Mouse (Mus musculus): ENCODE results near the gene Mydgf. TPM values are rescaled to one million over a fixed set of nuclear protein-coding genes. Genes with fewer than 3 reads are reported as not detected.
A peak's percentile ranks its signal among the peaks of the same experiment; 100 is the strongest.

Mydgf gene
- total and polyA plus RNA-seq, 2 experiments from 2014 or later, result 58.1 to 86.9 TPM

GRCm38 (mm10) chr17:56163523-56164102 lies 20.1 kb downstream of the Mydgf start:
- H3K36me3 ChIP-seq (ENCODE audit: insufficient read depth, low read length), result no peaks in the 10 kb centered on the region
- 80% methylated on average over 6 of the region's 6 CpGs for WGBS
- no peak overlapping the region for H3K4me3 ChIP-seq (ENCODE audit: low read length)
- H3K9me3 ChIP-seq (ENCODE audit: low read length), result no peaks in the 10 kb centered on the region
- H3K27me3 ChIP-seq (ENCODE audit: insufficient read depth, low read length), result no peaks in the 10 kb centered on the region
- no peak overlapping the region for H3K9ac ChIP-seq (replicated peaks; ENCODE audit: low read length)
- ATAC-seq (no peak), DNase-seq (ENCODE audit: low spot score) (no peak)
- no peak overlapping the region for H3K27ac ChIP-seq
- no peak for TF ChIP-seq CTCF (IDR thresholded peaks at IDR 0.05; ENCODE audit: low read depth)
- no peak overlapping the region; the same call in 1 of the 2 replicates for H3K4me2 ChIP-seq (ENCODE audit: low read depth, low read length)
- peaks cover 12% of the 10 kb centered on the region for H3K4me1 ChIP-seq (ENCODE audit: insufficient read depth, low read length)

- TF ChIP-seq CTCF (IDR thresholded peaks at IDR 0.05; ENCODE audit: low read depth), result no peak
- H3K36me3 ChIP-seq (ENCODE audit: insufficient read depth, low read length), result no peaks in the 10 kb centered on the region
- H3K4me3 ChIP-seq (ENCODE audit: low read length), result peak within 1 kb of the TSS; percentile 37
- peak; percentile 95 for ATAC-seq
- H3K27ac ChIP-seq, result no peak within 1 kb of the TSS
- H3K9me3 ChIP-seq (ENCODE audit: low read length), result no peaks in the 10 kb centered on the region
- H3K27me3 ChIP-seq (ENCODE audit: insufficient read depth, low read length), result no peaks in the 10 kb centered on the region
- peak within 1 kb of the TSS; percentile 49 for H3K9ac ChIP-seq (replicated peaks; ENCODE audit: low read length)
- under 1% methylated on average over 30 of the region's 30 CpGs for WGBS
- H3K4me1 ChIP-seq (ENCODE audit: insufficient read depth, low read length), result peaks cover 12% of the 10 kb centered on the region
- DNase-seq (ENCODE audit: low spot score), result peak; percentile 96
- peak within 1 kb of the TSS; percentile 73 for H3K4me2 ChIP-seq (ENCODE audit: low read depth, low read length)
These were observed 21.4 kb downstream of the Mydgf start, which contains the start of gene Tnfaip8l1 for GRCm38 (mm10) chr17:56162231-56162774. Gene Tnfaip8l1 (plus strand): TSS chr17:56162477.

GRCm38 (mm10) chr17:56159729-56160128 lies 24.0 kb downstream of the Mydgf start:
- no peaks in the 10 kb centered on the region for H3K9me3 ChIP-seq (ENCODE audit: low read length)
- no peak overlapping the region for H3K4me3 ChIP-seq (ENCODE audit: low read length)
- no peak overlapping the region for H3K9ac ChIP-seq (replicated peaks; ENCODE audit: low read length)
- H3K27me3 ChIP-seq (ENCODE audit: insufficient read depth, low read length), result no peaks in the 10 kb centered on the region
- DNase-seq (ENCODE audit: low spot score), result peak; percentile 73
- H3K36me3 ChIP-seq (ENCODE audit: insufficient read depth, low read length), result no peaks in the 10 kb centered on the region
- peak; percentile 87 for TF ChIP-seq CTCF (IDR thresholded peaks at IDR 0.05; ENCODE audit: low read depth)
- no peak overlapping the region for H3K27ac ChIP-seq
- peaks cover 8% of the 10 kb centered on the region for H3K4me1 ChIP-seq (ENCODE audit: insufficient read depth, low read length)
- WGBS, result 2% methylated on average over 9 of the region's 9 CpGs
- H3K4me2 ChIP-seq (ENCODE audit: low read depth, low read length), result no peak overlapping the region
- ATAC-seq, result no peak

GRCm38 (mm10) chr17:56153643-56154042 lies 30.1 kb downstream of the Mydgf start:
- WGBS, result 22% methylated on average over 9 of the region's 9 CpGs
- H3K9ac ChIP-seq (replicated peaks; ENCODE audit: low read length), result no peak overlapping the region
- TF ChIP-seq CTCF (IDR thresholded peaks at IDR 0.05; ENCODE audit: low read depth), result no peak
- no peak overlapping the region for H3K4me3 ChIP-seq (ENCODE audit: low read length)
- H3K27ac ChIP-seq, result no peak overlapping the region
- DNase-seq (ENCODE audit: low spot score), result peak; percentile 80
- H3K9me3 ChIP-seq (ENCODE audit: low read length), result no peaks in the 10 kb centered on the region
- peaks cover 7% of the 10 kb centered on the region; the same call in 1 of the 2 replicates for H3K4me1 ChIP-seq (ENCODE audit: insufficient read depth, low read length)
- no peaks in the 10 kb centered on the region for H3K36me3 ChIP-seq (ENCODE audit: insufficient read depth, low read length)
- no peak overlapping the region for H3K4me2 ChIP-seq (ENCODE audit: low read depth, low read length)
- peak; percentile 49 for ATAC-seq
- H3K27me3 ChIP-seq (ENCODE audit: insufficient read depth, low read length), result no peaks in the 10 kb centered on the region

- TF ChIP-seq CTCF (IDR thresholded peaks at IDR 0.05; ENCODE audit: low read depth), result no peak
- H3K9ac ChIP-seq (replicated peaks; ENCODE audit: low read length), result no peak overlapping the region
- no peaks in the 10 kb centered on the region for H3K36me3 ChIP-seq (ENCODE audit: insufficient read depth, low read length)
- no peak overlapping the region for H3K27ac ChIP-seq
- no peaks in the 10 kb centered on the region for H3K27me3 ChIP-seq (ENCODE audit: insufficient read depth, low read length)
- H3K9me3 ChIP-seq (ENCODE audit: low read length), result no peaks in the 10 kb centered on the region
- no peak overlapping the region for H3K4me2 ChIP-seq (ENCODE audit: low read depth, low read length)
- H3K4me3 ChIP-seq (ENCODE audit: low read length), result no peak overlapping the region
- peaks cover 7% of the 10 kb centered on the region; the same call in 1 of the 2 replicates for H3K4me1 ChIP-seq (ENCODE audit: insufficient read depth, low read length)
- DNase-seq (ENCODE audit: low spot score) (no peak), ATAC-seq (no peak)
- WGBS, result 59% methylated on average over 2 of the region's 2 CpGs
These were observed 33.8 kb downstream of the Mydgf start for GRCm38 (mm10) chr17:56149897-56150296.

DNA sequence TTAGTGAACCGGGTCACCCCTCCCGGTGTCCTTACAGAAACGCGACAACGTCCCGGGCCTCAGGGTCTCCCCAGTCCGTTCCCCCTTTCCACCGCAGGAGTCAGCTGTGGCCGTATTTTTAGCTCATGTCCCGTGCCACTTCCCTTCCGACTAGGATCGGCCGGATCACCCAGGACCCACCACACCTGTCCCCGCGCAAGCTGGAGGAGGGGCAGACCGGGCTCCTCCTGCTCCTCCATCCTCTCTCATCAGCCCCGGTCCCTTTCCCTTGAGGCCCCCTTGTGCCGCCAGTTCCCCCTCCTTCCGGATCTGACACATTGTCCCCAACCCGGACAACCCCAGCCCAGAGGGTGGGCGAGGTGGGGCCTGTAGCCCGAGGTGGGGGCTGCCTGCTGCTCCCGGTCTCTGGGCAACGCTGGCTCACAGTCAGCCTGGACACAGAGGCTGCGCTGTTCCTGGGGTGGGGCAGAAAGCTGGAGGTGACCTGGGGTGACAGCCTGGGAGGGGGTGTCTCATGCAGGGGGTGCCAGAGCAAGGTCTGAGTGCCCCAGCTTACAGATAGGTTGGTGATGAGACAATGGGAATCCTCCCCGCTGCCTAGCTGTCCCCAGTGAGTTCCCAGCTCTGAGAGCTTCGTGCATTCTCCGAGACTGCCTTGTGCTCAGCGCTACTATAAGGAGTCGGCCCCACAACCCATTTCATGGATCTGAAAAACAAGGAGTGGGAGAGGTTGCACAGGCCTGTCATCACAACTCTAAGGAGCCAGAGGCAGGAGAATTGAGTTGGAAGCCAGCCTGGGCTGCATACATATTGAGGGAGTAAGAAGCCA lies 34.7 kb downstream of the Mydgf start:
- peak overlapping the region; percentile 73 for H3K4me2 ChIP-seq (ENCODE audit: low read depth, low read length)
- peak; percentile 48 for DNase-seq (ENCODE audit: low spot score)
- no peaks in the 10 kb centered on the region for H3K27me3 ChIP-seq (ENCODE audit: insufficient read depth, low read length)

More for the DNA sequence above, 34.7 kb downstream of the Mydgf start:
- no peak for TF ChIP-seq CTCF (IDR thresholded peaks at IDR 0.05; ENCODE audit: low read depth)
- Histone ChIP-seq H3K9me3 (ENCODE audit: low read length) (no peaks in the 10 kb centered on the region), H3K4me3 (ENCODE audit: low read length) (peak overlapping the region; percentile 37), H3K4me1 (ENCODE audit: insufficient read depth, low read length) (peaks cover 7% of the 10 kb centered on the region; the same call in 1 of the 2 replicates), H3K9ac (replicated peaks; ENCODE audit: low read length) (peak overlapping the region; percentile 53), H3K27ac (no peak overlapping the region), H3K36me3 (ENCODE audit: insufficient read depth, low read length) (no peaks in the 10 kb centered on the region)
- ATAC-seq, result peak; percentile 52; the same call in 1 of the 2 replicates
- WGBS, result under 1% methylated on average over 28 of the region's 30 CpGs

Measured in hindbrain, postnatal 0 days (tissue).